12 mouse cellular contexts compared by ENCODE assay signal in the genomic region with DNA sequence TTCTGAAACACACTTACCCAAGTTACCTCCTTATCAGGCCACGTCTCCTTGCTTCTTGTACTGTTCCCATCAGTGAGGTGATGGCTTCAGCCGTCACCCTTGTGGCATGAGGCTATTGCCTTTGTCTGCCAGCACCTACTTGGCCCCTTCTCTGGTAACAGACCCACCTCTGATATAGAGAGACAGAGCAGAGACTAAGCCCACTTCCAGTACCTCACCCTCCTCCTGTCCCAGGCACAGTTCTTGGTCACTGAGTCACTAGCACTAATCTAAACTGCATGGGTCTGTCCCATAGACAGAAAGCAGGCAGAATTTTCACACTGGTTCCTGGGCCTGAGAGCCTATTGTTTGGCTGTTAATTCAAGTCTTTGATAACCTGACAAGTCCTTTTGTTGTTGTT.
"Had no signal": no experiment of that assay in that cellular context is flagged by ENCODE, and none has a peak within 500 bp of the region (broad histone marks: within the 10 kb centered on the region; RNA-seq: fewer than 3 reads in every experiment).

No protein-coding gene starts in this region.

- DNase-seq: kidney, postnatal 10 days; kidney, postnatal 36 days; layer of hippocampus, postnatal 36 days; liver, embryonic 13.5 days; lung, adult 2 months; lung, postnatal 14 days; lung, postnatal 4 days; thymus, adult 18-20 months; thymus, postnatal 36 days had no signal

- H3K9ac ChIP-seq: kidney, embryonic 15.5 days; liver, embryonic 13.5 days; midbrain, embryonic 13.5 days had no signal

- H3K4me2 ChIP-seq: kidney, embryonic 15.5 days; liver, embryonic 13.5 days; midbrain, embryonic 13.5 days had no signal

- H3K4me3 ChIP-seq: kidney, embryonic 15.5 days; left cerebral cortex, adult 2 months; liver, embryonic 13.5 days; midbrain, embryonic 13.5 days had no signal

- H3K9me3 ChIP-seq: kidney, embryonic 15.5 days; liver, embryonic 13.5 days; midbrain, embryonic 13.5 days had no signal

- H3K27me3 ChIP-seq: kidney, embryonic 15.5 days; liver, embryonic 13.5 days had no signal

- ATAC-seq: midbrain, embryonic 13.5 days had no signal

- H3K4me1 ChIP-seq: liver, embryonic 13.5 days had no signal

- H3K36me3 ChIP-seq: kidney, embryonic 15.5 days; liver, embryonic 13.5 days; midbrain, embryonic 13.5 days had no signal

- H3K27ac ChIP-seq: kidney, embryonic 15.5 days; left cerebral cortex, adult 2 months; liver, embryonic 13.5 days; midbrain, embryonic 13.5 days had no signal
